17 mouse cellular contexts compared by ENCODE assay signal in the genomic region with DNA sequence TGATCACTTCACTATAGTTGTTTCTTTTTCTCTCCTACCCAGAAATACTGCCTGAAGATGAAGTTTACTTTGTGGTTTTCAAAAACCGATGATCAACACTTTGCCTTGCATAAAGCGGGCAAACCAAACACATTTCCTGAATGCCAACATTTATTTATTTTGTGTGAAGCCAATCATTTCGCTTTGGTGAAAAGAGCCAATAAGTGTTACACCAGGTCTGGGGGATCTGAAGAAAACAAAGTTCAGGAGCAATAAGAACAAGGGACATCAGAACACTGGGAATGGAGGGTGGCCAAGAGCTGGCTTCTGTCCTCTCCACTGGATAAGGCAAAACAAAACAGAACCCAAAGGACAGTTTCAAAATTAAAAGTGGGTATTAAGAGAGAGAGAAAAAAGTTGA. TPM values are rescaled to one million over a fixed set of nuclear protein-coding genes. Genes with fewer than 3 reads are reported as not detected.
A peak's percentile ranks its signal among the peaks of the same experiment; 100 is the strongest.
DNase-seq lines count a peak whose midpoint lies in the region; ATAC-seq and TF ChIP-seq lines count a peak whose summit lies in the region.
"Had no signal": no experiment of that assay in that cellular context is flagged by ENCODE, and none has a peak within 500 bp of the region (broad histone marks: within the 10 kb centered on the region; RNA-seq: fewer than 3 reads in every experiment).

No protein-coding gene starts in this region.

- no peaks in the 10 kb centered on the region for H3K4me1 ChIP-seq in forebrain, embryonic 11.5 days (replicated peaks; ENCODE audit: control insufficient read depth, insufficient read depth, low read length)
- peaks cover 26% of the 10 kb centered on the region; the same call in 1 of the 2 replicates for H3K4me1 ChIP-seq in hindbrain, embryonic 14.5 days (replicated peaks; ENCODE audit: control insufficient read depth, insufficient read depth, low read length)
- H3K4me1 ChIP-seq in midbrain, postnatal 0 days (ENCODE audit: insufficient read depth, low read length): no peaks in the 10 kb centered on the region

- H3K9me3 ChIP-seq in forebrain, embryonic 11.5 days (ENCODE audit: control insufficient read depth, low read length): no peaks in the 10 kb centered on the region
- H3K9me3 ChIP-seq in hindbrain, embryonic 14.5 days (ENCODE audit: control insufficient read depth, low read length): no peaks in the 10 kb centered on the region
- H3K9me3 ChIP-seq in midbrain, postnatal 0 days (ENCODE audit: low read length): no peaks in the 10 kb centered on the region
- H3K9me3 ChIP-seq: heart, embryonic 10.5 days; limb, embryonic 12.5 days had no signal

- peaks cover 7% of the 10 kb centered on the region for H3K27me3 ChIP-seq in forebrain, embryonic 11.5 days (ENCODE audit: control insufficient read depth, insufficient read depth, low read length)
- H3K27me3 ChIP-seq in hindbrain, embryonic 14.5 days (ENCODE audit: control insufficient read depth, insufficient read depth, low read length): no peaks in the 10 kb centered on the region
- no peaks in the 10 kb centered on the region for H3K27me3 ChIP-seq in midbrain, postnatal 0 days (ENCODE audit: insufficient read depth, low read length)

- H3K4me3 ChIP-seq in forebrain, embryonic 11.5 days (ENCODE audit: low read depth, low read length): peak overlapping the region; percentile 86
- peak overlapping the region; percentile 91 for H3K4me3 ChIP-seq in hindbrain, embryonic 14.5 days (replicated peaks; ENCODE audit: low read length)
- H3K4me3 ChIP-seq in midbrain, postnatal 0 days (ENCODE audit: low read depth, low read length): peak overlapping the region; percentile 93
- H3K4me3 ChIP-seq: heart, embryonic 10.5 days; myocyte had no signal

- no peak for TF ChIP-seq POLR2A in brain, embryonic 14.5 days (IDR thresholded peaks at IDR 0.05; ENCODE audit: borderline replicate concordance, extremely low read depth, insufficient read depth, insufficient read length, poor library complexity, severe bottlenecking)

- no peak for TF ChIP-seq CTCF in brain, embryonic 14.5 days (IDR thresholded peaks at IDR 0.05; ENCODE audit: borderline replicate concordance, extremely low read depth, insufficient read depth, insufficient read length)
- TF ChIP-seq CTCF in midbrain, postnatal 0 days (IDR thresholded peaks at IDR 0.05): no peak

- peak; percentile 48 for DNase-seq in brain, embryonic 14.5 days (ENCODE audit: low read depth)
- DNase-seq in forebrain, embryonic 11.5 days (ENCODE audit: low spot score): no peak
- DNase-seq in hindbrain, embryonic 14.5 days (ENCODE audit: low spot score): no peak
- DNase-seq in midbrain, postnatal 0 days (ENCODE audit: low spot score): no peak
- DNase-seq in heart, adult 9 months (ENCODE audit: low spot score in 2 of 2): no peak
- DNase-seq in kidney, adult 8-10 months: no peak
- DNase-seq in spleen, postnatal 14 days (ENCODE audit: low spot score in 2 of 2): no peak
- DNase-seq: cerebellum, postnatal 25 days; heart, postnatal 4 days; kidney, adult 9 months; liver, postnatal 0 days; lung, postnatal 4 days; right cerebral cortex, postnatal 25 days had no signal

- no peaks in the 10 kb centered on the region for H3K36me3 ChIP-seq in forebrain, embryonic 11.5 days (ENCODE audit: control insufficient read depth, insufficient read depth, low read length)
- no peaks in the 10 kb centered on the region for H3K36me3 ChIP-seq in hindbrain, embryonic 14.5 days (replicated peaks; ENCODE audit: control insufficient read depth, insufficient read depth)
- H3K36me3 ChIP-seq in midbrain, postnatal 0 days (ENCODE audit: insufficient read depth, low read length): no peaks in the 10 kb centered on the region
- H3K36me3 ChIP-seq: heart, embryonic 10.5 days; limb, embryonic 12.5 days had no signal

- H3K9ac ChIP-seq in forebrain, embryonic 11.5 days (ENCODE audit: low read length): peak overlapping the region; percentile 97
- H3K9ac ChIP-seq in hindbrain, embryonic 14.5 days: peak overlapping the region; percentile 94
- peak overlapping the region; percentile 89 for H3K9ac ChIP-seq in midbrain, postnatal 0 days (replicated peaks; ENCODE audit: low read length, poor library complexity, severe bottlenecking)
- H3K9ac ChIP-seq: limb, embryonic 12.5 days; liver, postnatal 0 days had no signal

- no peak for ATAC-seq in forebrain, embryonic 11.5 days (replicated peaks; ENCODE audit: low FRiP score)
- ATAC-seq in hindbrain, embryonic 14.5 days (ENCODE audit: low FRiP score): no peak
- ATAC-seq in midbrain, postnatal 0 days (ENCODE audit: low FRiP score): no peak
- ATAC-seq: liver, postnatal 0 days had no signal

- 7% methylated on average over 3 of the region's 3 CpGs for WGBS in forebrain, embryonic 11.5 days
- WGBS in hindbrain, embryonic 14.5 days: 8% methylated on average over 3 of the region's 3 CpGs
- 6% methylated on average over 3 of the region's 3 CpGs for WGBS in midbrain, postnatal 0 days

- H3K27ac ChIP-seq in forebrain, embryonic 11.5 days (ENCODE audit: low read depth, low read length): no peak overlapping the region
- H3K27ac ChIP-seq in hindbrain, embryonic 14.5 days: peak overlapping the region; percentile 99
- peak overlapping the region; percentile 27; the same call in 1 of the 2 replicates for H3K27ac ChIP-seq in midbrain, postnatal 0 days (ENCODE audit: low read depth, low read length)
- H3K27ac ChIP-seq: heart, embryonic 10.5 days; limb, embryonic 12.5 days had no signal

- peak overlapping the region; percentile 97 for H3K4me2 ChIP-seq in forebrain, embryonic 11.5 days (ENCODE audit: low read depth, low read length, severe bottlenecking)
- H3K4me2 ChIP-seq in hindbrain, embryonic 14.5 days (replicated peaks): peak overlapping the region; percentile 79
- H3K4me2 ChIP-seq in midbrain, postnatal 0 days (ENCODE audit: low read depth, low read length, poor library complexity, severe bottlenecking): peak overlapping the region; percentile 95
- H3K4me2 ChIP-seq: limb, embryonic 12.5 days had no signal

RNA-seq across cellular contexts. Expression of a gene that starts 2.4 kb away (rescaled TPM):
- polyA plus RNA-seq in brain, embryonic 14.5 days (2012; rRNA removed): 38.3 and 46.4 TPM in 2 replicates
- polyA plus RNA-seq in forebrain, embryonic 11.5 days (2014; fragmentation: Nextera tagmentation; extraction: Ambion mirVana): 26.6 and 31.8 TPM in 2 replicates
- polyA plus RNA-seq in hindbrain, embryonic 14.5 days (2014; fragmentation: Nextera tagmentation; extraction: Ambion mirVana): 17.9 and 20.5 TPM in 2 replicates
- 36.4 and 37.5 TPM in 2 replicates for total RNA-seq in midbrain, postnatal 0 days (2014; rRNA removed)
- polyA plus RNA-seq in midbrain, postnatal 0 days (2015; fragmentation: Nextera tagmentation; extraction: Ambion mirVana): 17.4 and 19.3 TPM in 2 replicates
- total RNA-seq: heart, postnatal 4 days had no signal
- polyA plus RNA-seq: liver, postnatal 0 days; myocyte; stomach, embryonic 14.5 days had no signal
